Mouse (Mus musculus) MEL (cell line): ENCODE results near the gene Hmgcs1. TPM values are rescaled to one million over a fixed set of nuclear protein-coding genes. Genes with fewer than 3 reads are reported as not detected.

Source experiments
- DNase-seq: peaks from one replicate; pipeline ENCODE4 v3.0.0; 2011; ENCODE audit warnings: low read depth, low spot score
- H3K27ac ChIP-seq: 2 replicates; pipeline ENCODE4 v1.5.1; 2012; ENCODE audit warnings: low read depth, mild to moderate bottlenecking, control low read depth, low read length, moderate library complexity; ENCODE audit not compliant: control insufficient read depth
- H3K27me3 ChIP-seq, 2 experiments: fragments of 150-350 bp in 1 of 2; sonication (generic) in 1 of 2; 2 replicates each; pipeline ENCODE4 v1.6.1; 2012; ENCODE audit warnings: low read length in 2 of 2, mild to moderate bottlenecking in 2 of 2, improper control_type of control experiment in 1 of 2, moderate library complexity in 1 of 2; ENCODE audit not compliant: insufficient read depth in 2 of 2, control insufficient read depth in 1 of 2
- H3K36me3 ChIP-seq, 2 experiments: 2 replicates each; pipeline ENCODE4 v1.6.1; 2012 to 2014; ENCODE audit warnings: low read length in 2 of 2, improper control_type of control experiment in 1 of 2, inconsistent platforms in 1 of 2, mild to moderate bottlenecking in 1 of 2; ENCODE audit not compliant: insufficient read depth in 2 of 2, control insufficient read depth in 1 of 2
- H3K4me1 ChIP-seq, 2 experiments: fragments of 150-350 bp in 1 of 2; sonication (generic) in 1 of 2; 2 replicates each; pipeline ENCODE4 v1.6.1; 2012; ENCODE audit warnings: low read length in 2 of 2, improper control_type of control experiment in 1 of 2, mild to moderate bottlenecking in 1 of 2; ENCODE audit not compliant: insufficient read depth in 2 of 2, control insufficient read depth in 1 of 2
- H3K4me3 ChIP-seq, 2 experiments: fragments of 150-350 bp in 1 of 2; sonication (generic) in 1 of 2; 2 replicates each; pipeline ENCODE4 v1.5.1; 2012; ENCODE audit warnings: low read depth in 2 of 2, low read length in 2 of 2, mild to moderate bottlenecking in 2 of 2, moderate library complexity in 2 of 2, control low read depth in 1 of 2, improper control_type of control experiment in 1 of 2; ENCODE audit not compliant: control insufficient read depth in 1 of 2, insufficient read depth in 1 of 2
- H3K79me2 ChIP-seq: 2 replicates; pipeline ENCODE4 v1.6.1; 2012; ENCODE audit warnings: mild to moderate bottlenecking, low read length, moderate library complexity; ENCODE audit not compliant: control insufficient read depth, poor library complexity, insufficient read depth
- H3K9ac ChIP-seq: 2 replicates; pipeline ENCODE4 v1.6.1; 2012; ENCODE audit warnings: low read depth, mild to moderate bottlenecking, control low read depth, low read length, moderate library complexity; ENCODE audit not compliant: control insufficient read depth, poor library complexity, severe bottlenecking
- H3K9me3 ChIP-seq: fragments of 150-350 bp; sonication (generic); replicated peaks from 2 replicates; pipeline ENCODE4 v1.6.1; 2012; ENCODE audit warnings: mild to moderate bottlenecking, low read length, improper control_type of control experiment, moderate library complexity; ENCODE audit not compliant: insufficient read depth
- CHD1 ChIP-seq: IDR thresholded peaks from 2 replicates; pipeline ENCODE4 v1.6.1; 2012; ENCODE audit warnings: low read depth, mild to moderate bottlenecking, inconsistent platforms, low read length, improper control_type of control experiment
- CHD2 ChIP-seq: IDR thresholded peaks from 2 replicates; pipeline ENCODE4 v1.6.1; 2011; ENCODE audit warnings: low read length, improper control_type of control experiment
- E2F4 ChIP-seq: IDR thresholded peaks from 2 replicates; pipeline ENCODE4 v1.6.1; 2011; ENCODE audit warnings: low read depth, low read length, improper control_type of control experiment, borderline replicate concordance
- ELF1 ChIP-seq: IDR thresholded peaks from 2 replicates; pipeline ENCODE4 v1.6.1; 2014; ENCODE audit warnings: low read depth, mild to moderate bottlenecking, inconsistent platforms, low read length, improper control_type of control experiment, moderate library complexity
- JUND ChIP-seq: IDR thresholded peaks from 2 replicates; pipeline ENCODE4 v1.6.1; 2011; ENCODE audit warnings: low read depth, mild to moderate bottlenecking, improper control_type of control experiment, low read length
- KAT2A ChIP-seq: conservative IDR thresholded peaks from 2 replicates; pipeline ENCODE4 v1.6.1; 2012; ENCODE audit warnings: low read depth, low read length, improper control_type of control experiment, inconsistent platforms
- MAZ ChIP-seq: IDR thresholded peaks from 2 replicates; pipeline ENCODE4 v1.6.1; 2012; ENCODE audit warnings: low read depth, mild to moderate bottlenecking, inconsistent platforms, low read length, improper control_type of control experiment
- MEF2A ChIP-seq: IDR thresholded peaks from 2 replicates; pipeline ENCODE4 v1.6.1; 2014; ENCODE audit warnings: low read depth, mild to moderate bottlenecking, inconsistent platforms, low read length, improper control_type of control experiment; ENCODE audit not compliant: poor library complexity, insufficient replicate concordance, severe bottlenecking; ENCODE audit errors: extremely low read depth
- MXI1 ChIP-seq: IDR thresholded peaks from 2 replicates; pipeline ENCODE4 v1.6.1; 2011; ENCODE audit warnings: mild to moderate bottlenecking, low read depth, low read length, improper control_type of control experiment
- MYC ChIP-seq: IDR thresholded peaks from 2 replicates; pipeline ENCODE4 v1.6.1; 2011; ENCODE audit warnings: low read depth, mild to moderate bottlenecking, low read length, improper control_type of control experiment, moderate library complexity
- NELFE ChIP-seq: IDR thresholded peaks from 2 replicates; pipeline ENCODE4 v1.6.1; 2011; ENCODE audit warnings: low read depth, low read length, improper control_type of control experiment
- POLR2AphosphoS5 ChIP-seq: IDR thresholded peaks from 2 replicates; pipeline ENCODE4 v1.6.1; 2012; ENCODE audit warnings: low read depth, borderline replicate concordance, mild to moderate bottlenecking, inconsistent platforms, low read length, moderate library complexity, mixed read lengths
- RCOR1 ChIP-seq: IDR thresholded peaks from 2 replicates; pipeline ENCODE4 v1.6.1; 2012; ENCODE audit warnings: low read depth, mild to moderate bottlenecking, inconsistent platforms, low read length, improper control_type of control experiment
- SMC3 ChIP-seq: IDR thresholded peaks from 2 replicates; pipeline ENCODE4 v1.6.1; 2011; ENCODE audit warnings: low read depth, low read length, improper control_type of control experiment
- TAL1 ChIP-seq: IDR thresholded peaks from 2 replicates; pipeline ENCODE4 v1.6.1; 2012; ENCODE audit warnings: mild to moderate bottlenecking, inconsistent platforms, low read length, moderate library complexity, mixed read lengths
- TBP ChIP-seq: IDR thresholded peaks from 2 replicates; pipeline ENCODE4 v1.8.0; 2011; ENCODE audit warnings: low read depth, low read length, improper control_type of control experiment
- USF2 ChIP-seq, 2 experiments: IDR thresholded peaks; 2 replicates each; pipeline ENCODE4 v1.6.1; 2011 to 2012; ENCODE audit warnings: improper control_type of control experiment in 2 of 2, low read length in 2 of 2, borderline replicate concordance in 1 of 2, inconsistent platforms in 1 of 2, low read depth in 1 of 2, mild to moderate bottlenecking in 1 of 2; ENCODE audit not compliant: insufficient read depth in 1 of 2
- polyA plus RNA-seq, 2 experiments: library from polyadenylated mRNA; stranded (reverse) in 1 of 2; unstranded in 1 of 2; fragments of >175 nt in 1 of 2; fragments of >200 nt in 1 of 2; gene quantifications; 2 replicates each; pipeline versions ENCODE4 v1.2.1 to v1.2.4; 2012; ENCODE audit warnings: low replicate concordance in 2 of 2, low read depth in 1 of 2; ENCODE audit not compliant: insufficient read length in 2 of 2, insufficient read depth in 1 of 2, missing spikeins in 1 of 2
- total RNA-seq: library from RNA; depleted of rRNA; stranded (reverse); fragments of 300-350 nt; gene quantifications from 2 replicates; pipeline ENCODE4 v1.2.3, GENCODE M21; 2012

Hmgcs1 gene
- total and polyA plus RNA-seq, 3 experiments = 13.6 to 19.3 TPM; not detected in 1

DNA sequence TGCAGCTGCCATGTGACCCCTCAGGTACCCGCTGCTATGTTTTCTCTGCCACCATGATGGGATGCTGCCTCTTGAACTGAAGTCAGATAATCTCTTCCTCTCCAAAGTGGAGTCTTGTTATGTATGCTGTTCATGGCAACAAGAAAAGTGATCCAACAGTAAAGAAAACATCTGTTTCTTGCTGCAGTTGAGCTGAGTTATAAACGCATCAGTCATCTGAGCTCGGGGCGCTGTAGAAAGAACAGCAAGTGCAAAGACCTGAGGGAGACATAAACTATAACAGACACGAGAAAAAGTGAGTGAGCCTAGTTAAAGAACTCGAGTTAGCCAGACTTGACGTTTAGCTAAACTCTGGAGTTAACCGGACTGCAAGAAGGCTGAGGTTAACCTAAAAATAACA lies 11.4 kb upstream of the Hmgcs1 start:
- no peak overlapping the region for H3K9ac ChIP-seq
- H3K9me3 ChIP-seq = no peaks in the 10 kb centered on the region
- H3K4me1 ChIP-seq = no peaks in the 10 kb centered on the region
- no peaks in the 10 kb centered on the region for H3K36me3 ChIP-seq
- no peaks in the 10 kb centered on the region; a peak in 1 of 4 replicates for H3K27me3 ChIP-seq
- no peak overlapping the region for H3K27ac ChIP-seq
- no peak overlapping the region for H3K4me3 ChIP-seq
- H3K79me2 ChIP-seq = no peaks in the 10 kb centered on the region
- no peak for TF ChIP-seq POLR2AphosphoS5
- TF ChIP-seq TAL1 = no peak
- no peak for TF ChIP-seq CHD2
- DNase-seq = no peak

DNA sequence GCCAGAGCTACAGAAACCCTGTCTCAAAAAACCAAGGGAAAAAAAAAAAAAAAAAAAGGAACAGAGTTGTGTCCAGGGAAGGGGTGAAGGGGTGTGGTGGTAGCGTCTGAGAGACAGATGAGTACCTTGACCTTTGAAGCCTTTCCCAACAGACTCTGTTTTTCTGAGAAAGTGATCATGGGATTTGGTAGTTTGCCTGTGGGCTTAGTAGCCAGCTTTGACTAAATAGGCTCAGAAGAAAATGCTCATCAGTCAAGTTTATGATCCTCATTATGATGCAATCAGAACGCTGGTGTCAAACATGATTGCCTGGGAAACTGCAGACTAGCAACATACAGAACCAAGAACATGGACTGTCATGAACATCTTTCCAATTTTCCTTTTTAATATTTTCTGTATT lies 10.5 kb upstream of the Hmgcs1 start:
- H3K27ac ChIP-seq = no peak overlapping the region
- no peaks in the 10 kb centered on the region; a peak in 1 of 4 replicates for H3K27me3 ChIP-seq
- H3K36me3 ChIP-seq = no peaks in the 10 kb centered on the region
- no peaks in the 10 kb centered on the region for H3K4me1 ChIP-seq
- TF ChIP-seq TBP = no peak
- no peak for TF ChIP-seq JUND
- no peak for TF ChIP-seq MYC
- no peak for TF ChIP-seq USF2 (IDR thresholded peaks at IDR 0.05; ENCODE audit: borderline replicate concordance in 1 of 2, insufficient read depth in 1 of 2, low read depth in 1 of 2, low read length in 2 of 2)
- TF ChIP-seq POLR2AphosphoS5 = no peak
- no peak for TF ChIP-seq MAZ
- no peak for TF ChIP-seq MXI1
- TF ChIP-seq KAT2A = no peak
- no peak for TF ChIP-seq RCOR1
- no peak for TF ChIP-seq CHD1
- no peak for TF ChIP-seq E2F4
- no peak for TF ChIP-seq ELF1
- TF ChIP-seq TAL1 = no peak
- TF ChIP-seq NELFE = no peak
- TF ChIP-seq SMC3 = no peak
- TF ChIP-seq MEF2A = no peak
- H3K4me3 ChIP-seq = no peak overlapping the region
- no peaks in the 10 kb centered on the region for H3K9me3 ChIP-seq
- DNase-seq = no peak
- no peak overlapping the region for H3K9ac ChIP-seq
- H3K79me2 ChIP-seq = no peaks in the 10 kb centered on the region
